Mouse (Mus musculus) bone marrow, adult 2 months (tissue): ENCODE results near the gene Hsd3b7.
A peak's percentile ranks its signal among the peaks of the same experiment; 100 is the strongest.

Experiments used
- CTCF ChIP-seq: fragments of 200-500 bp; IDR thresholded peaks from 2 replicates; pipeline ENCODE4 v1.5.1; 2011; ENCODE audit warnings: low read length, control low read depth; ENCODE audit not compliant: control insufficient read depth, insufficient read depth
- POLR2A ChIP-seq: fragments of 200-500 bp; IDR thresholded peaks from 2 replicates; pipeline ENCODE4 v1.6.1; 2011; ENCODE audit warnings: low read depth, mild to moderate bottlenecking, control low read depth, low read length, borderline replicate concordance; ENCODE audit not compliant: control insufficient read depth

DNA sequence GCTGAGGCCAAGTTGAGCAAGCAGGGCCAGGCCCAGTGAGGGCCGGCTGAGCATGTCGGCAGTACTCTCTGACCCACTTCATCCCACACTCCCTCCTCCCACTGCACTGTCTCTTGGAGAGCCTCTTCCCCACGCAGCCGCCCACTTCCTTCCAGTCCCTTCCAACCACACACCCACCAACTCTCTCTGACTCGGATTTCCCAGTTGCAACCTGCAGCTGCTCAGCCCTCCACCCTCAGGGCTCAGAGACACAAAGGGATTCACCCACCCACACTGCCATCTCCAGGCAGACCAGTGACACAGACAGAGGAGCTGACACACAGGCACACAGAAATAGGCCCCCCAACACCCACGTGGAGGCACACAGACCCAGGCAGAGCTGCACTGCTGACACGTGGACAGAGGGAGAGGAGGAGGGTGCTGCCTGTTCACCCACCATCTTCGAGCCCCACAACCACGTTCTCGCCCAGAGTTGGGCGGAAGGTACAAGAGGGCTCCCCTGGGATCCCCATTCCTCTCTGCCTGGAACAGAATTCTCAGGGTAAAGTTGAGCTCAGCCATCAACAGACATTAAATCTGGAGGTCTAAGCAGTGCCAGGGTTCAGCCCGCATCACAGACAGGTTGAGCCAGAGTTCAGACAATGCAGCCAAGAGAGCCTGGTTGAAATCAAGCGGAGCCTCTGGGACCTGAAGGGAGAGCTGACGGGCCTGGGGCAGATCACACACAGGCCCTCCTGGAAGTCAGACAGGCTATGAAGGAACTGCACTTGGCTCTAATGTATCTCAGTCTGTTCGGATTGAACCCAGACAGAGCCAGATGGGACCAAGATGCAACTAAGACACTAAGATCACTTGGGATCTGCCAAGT, 15.8 kb downstream of the Hsd3b7 start:
- TF ChIP-seq POLR2A (no peak), CTCF (peak; percentile 47; the same call in 1 of the 2 replicates)
